Mouse (Mus musculus): ENCODE data around the gene Tfpt.

- TF ChIP-seq POLR2A (IDR thresholded peaks at IDR 0.05; ENCODE audit: borderline replicate concordance, control insufficient read depth, low read depth, low read length): no peak
- TF ChIP-seq CTCF (IDR thresholded peaks at IDR 0.05; ENCODE audit: control insufficient read depth, insufficient read depth, low read length): no peak
These were observed 39.2 kb downstream of the Tfpt start for GRCm38 (mm10) chr7:3590550-3590949.
